Mouse (Mus musculus) embryonic fibroblast, embryonic 13.5 days (primary cell): ENCODE measurements at regions not wholly inside any gene's neighbourhood (a gene's known extent, or its start where the extent isn't known, plus 50 kb on each side); places are given as distances from the start of the nearest gene placed in this dataset.

ENCODE experiments used
- CTCF ChIP-seq: IDR thresholded peaks from 2 replicates; pipeline ENCODE4 v1.5.1; 2011; ENCODE audit warnings: mild to moderate bottlenecking, control low read depth, low read length, moderate library complexity, borderline replicate concordance; ENCODE audit not compliant: insufficient read depth
- POLR2A ChIP-seq: IDR thresholded peaks from 2 replicates; pipeline ENCODE4 v1.6.1; 2011; ENCODE audit warnings: low read depth, mild to moderate bottlenecking, control low read depth, low read length, moderate library complexity

GRCm38 (mm10) chr14:76755591-76756376, 199.1 kb upstream of the Serp2 start:
- TF ChIP-seq POLR2A = no peak
- TF ChIP-seq CTCF = no peak
